Mouse (Mus musculus) cerebellum, adult 9-11 months (tissue): ENCODE data around the gene Gnat1.

Experiments used
- DNase-seq: peaks from one replicate; pipeline ENCODE4 v3.0.0; 2022

Gnat1 gene

DNA sequence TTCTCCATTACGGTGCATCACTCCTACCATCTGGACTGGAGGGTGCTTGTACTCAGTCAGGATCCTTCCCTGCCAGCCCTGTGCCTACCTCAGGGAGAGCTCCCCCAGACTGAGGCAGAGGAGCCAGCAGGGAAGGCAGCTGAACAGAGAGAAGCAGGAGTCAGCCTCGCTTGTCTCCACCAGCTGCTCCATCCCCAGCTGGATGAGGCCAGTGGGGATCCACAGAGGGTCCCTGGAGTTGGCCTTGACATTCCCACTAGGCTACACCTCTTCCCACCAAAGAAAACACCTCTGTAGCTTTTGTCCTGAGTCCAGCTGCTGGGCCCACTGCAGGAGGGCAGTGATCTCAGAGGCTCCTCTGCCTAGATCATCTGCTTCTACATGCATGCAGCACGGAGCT is 54.6 kb downstream of the Gnat1 start:
- no peak for DNase-seq

- DNase-seq = no peak
Observed at GRCm38 (mm10) chr9:107624539-107624938, 55.0 kb downstream of the Gnat1 start.
